Mouse (Mus musculus) G1E (cell line): ENCODE measurements around the gene Ttk.

ENCODE experiments used
- CTCF ChIP-seq: IDR thresholded peaks from 2 replicates; pipeline ENCODE4 v1.5.1; 2012; ENCODE audit warnings: low read depth, low read length, inconsistent platforms, mixed read lengths
- GATA1 ChIP-seq: IDR thresholded peaks from 2 replicates; pipeline ENCODE4 v1.6.1; 2012; ENCODE audit warnings: borderline replicate concordance, low read length, inconsistent platforms, mixed read lengths
- TAL1 ChIP-seq: conservative IDR thresholded peaks from 2 replicates; pipeline ENCODE4 v1.6.1; 2012; ENCODE audit warnings: low read depth, low read length, inconsistent platforms, mixed read lengths

GRCm38 (mm10) chr9:83886149-83886548 lies 51.7 kb downstream of the Ttk start:
- TF ChIP-seq TAL1 (no peak), GATA1 (no peak), CTCF (no peak; the same call in 1 of the 2 replicates)
